Mouse (Mus musculus) heart, postnatal 10 days (tissue): Measurements from ENCODE around the gene Itga6. TPM values are rescaled to one million over a fixed set of nuclear protein-coding genes. Genes with fewer than 3 reads are reported as not detected.

Experiments used
- DNase-seq, 2 experiments: peaks; one replicate each; pipeline ENCODE4 v3.0.0; 2021
- intact Hi-C: fragments of 180-260 bp; cut with DNase I; formaldehyde crosslinking; loops from one replicate; pipeline ENCODE4 v1.15.1; 2025
- total RNA-seq, 2 experiments: library from RNA; stranded (reverse); gene quantifications; 2 replicates each; pipeline ENCODE4 v1.2.3; 2021

The Itga6 gene
- total RNA-seq, 2 experiments from 2014 or later = 95.3 to 98.2 TPM

DNA sequence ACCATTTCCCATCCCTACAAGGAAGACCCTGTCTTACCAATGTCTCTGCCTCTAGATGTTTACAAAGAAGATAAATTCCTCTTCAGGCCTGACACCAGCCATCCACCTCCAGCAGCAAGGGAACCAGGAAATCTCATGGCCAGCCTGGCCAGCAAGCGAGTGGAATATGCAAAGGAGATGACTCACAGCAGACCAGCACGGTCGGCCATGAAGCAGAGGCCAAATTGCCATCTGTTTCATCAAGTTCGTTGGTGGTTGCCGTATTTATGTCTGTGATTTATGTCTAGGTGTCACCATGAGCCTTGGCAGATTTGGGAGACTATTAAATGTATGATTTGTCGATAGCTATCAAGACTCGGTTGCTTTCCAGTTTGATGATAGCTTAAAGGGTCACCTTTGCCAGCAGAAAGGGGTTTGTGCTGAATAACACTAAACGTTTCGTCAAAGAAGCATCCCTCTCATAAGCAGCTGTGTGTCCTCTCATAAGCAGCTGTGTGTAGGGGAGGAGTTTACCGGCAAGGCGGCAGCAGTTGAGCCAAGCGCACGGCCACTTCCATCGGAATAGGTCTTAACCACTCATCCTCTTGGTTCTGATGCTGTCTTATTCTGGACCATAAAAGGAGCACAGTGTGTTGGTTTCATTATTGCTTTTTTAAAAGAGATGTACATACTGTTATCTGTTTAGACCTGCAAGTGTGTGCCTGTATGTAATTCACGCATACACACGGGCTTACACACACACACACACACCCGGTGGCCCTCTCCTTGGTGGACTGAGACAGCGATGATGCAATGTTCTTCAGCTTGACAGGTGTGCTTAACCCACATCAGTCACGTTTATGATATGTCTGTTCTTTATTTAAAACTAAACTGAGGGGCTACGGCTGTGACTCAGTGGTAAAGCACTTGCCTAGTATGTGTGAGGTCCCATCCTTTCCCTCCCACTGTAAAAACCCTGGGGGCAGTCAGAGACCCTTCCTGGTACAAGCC lies 14.5 kb upstream of the Itga6 start:
- intact Hi-C loops = no loop called here
- DNase-seq = no peak

DNA sequence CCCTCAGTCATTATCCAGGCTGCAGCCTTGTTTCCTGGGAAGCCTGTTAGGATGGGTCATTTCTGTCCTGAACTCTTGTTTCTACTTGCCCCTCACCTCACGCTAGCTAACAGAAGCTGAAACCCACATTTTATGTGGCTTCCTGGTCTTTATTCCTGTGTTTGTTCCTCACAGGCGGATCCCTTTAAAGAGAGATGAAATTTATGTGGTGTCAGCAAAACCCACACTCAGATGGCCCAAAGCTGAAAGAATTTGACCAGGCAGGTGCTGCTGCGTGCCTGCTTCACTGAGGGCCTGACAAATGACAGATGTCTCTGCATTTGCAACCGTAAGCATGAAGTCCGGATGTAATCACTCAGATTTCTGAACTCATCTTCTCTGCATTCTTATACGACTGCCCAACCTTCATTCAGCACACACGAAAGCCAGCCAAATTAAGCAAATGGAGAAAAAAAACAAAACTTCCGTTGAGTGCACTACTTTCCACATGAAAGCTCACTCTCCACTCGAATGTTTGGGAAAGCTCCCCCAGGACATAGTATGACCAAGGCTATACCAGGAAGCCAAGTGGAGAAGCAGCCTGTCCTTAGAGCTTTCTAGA lies 10.5 kb upstream of the Itga6 start:
- DNase-seq = no peak

DNA sequence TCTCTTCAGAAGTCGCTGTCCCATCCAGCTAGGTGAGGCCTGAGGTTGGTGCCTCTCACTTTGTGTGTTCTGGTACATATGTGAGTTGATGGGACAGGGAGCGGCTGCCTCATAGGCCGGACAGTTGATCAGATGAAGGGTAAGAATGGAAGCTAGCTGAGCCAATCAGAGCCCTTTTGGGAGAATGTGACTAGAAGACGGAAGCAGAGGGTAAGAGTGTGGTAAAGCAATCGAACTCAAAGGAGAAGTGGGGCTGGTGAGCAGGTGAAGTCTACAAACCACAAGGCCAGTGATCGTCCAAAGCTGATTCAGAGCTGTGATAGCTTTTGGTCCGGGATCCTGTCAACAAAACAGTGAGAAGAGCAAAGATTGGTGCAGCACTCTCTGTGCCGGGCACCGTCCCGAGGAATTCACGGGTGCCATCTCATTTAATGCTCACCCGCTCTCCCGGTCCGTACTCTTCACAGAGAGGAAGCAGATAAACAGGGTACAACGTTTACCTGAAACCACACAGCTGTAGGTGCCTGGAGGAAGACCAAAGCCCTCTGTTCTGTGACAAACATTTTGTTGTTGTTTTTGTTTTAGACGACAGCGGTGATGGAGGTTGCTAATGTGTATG lies 9.8 kb upstream of the Itga6 start:
- DNase-seq = no peak
- intact Hi-C loops = no loop called here

More for the DNA sequence above, 10.5 kb upstream of the Itga6 start:
- intact Hi-C loops = no loop called here

DNA sequence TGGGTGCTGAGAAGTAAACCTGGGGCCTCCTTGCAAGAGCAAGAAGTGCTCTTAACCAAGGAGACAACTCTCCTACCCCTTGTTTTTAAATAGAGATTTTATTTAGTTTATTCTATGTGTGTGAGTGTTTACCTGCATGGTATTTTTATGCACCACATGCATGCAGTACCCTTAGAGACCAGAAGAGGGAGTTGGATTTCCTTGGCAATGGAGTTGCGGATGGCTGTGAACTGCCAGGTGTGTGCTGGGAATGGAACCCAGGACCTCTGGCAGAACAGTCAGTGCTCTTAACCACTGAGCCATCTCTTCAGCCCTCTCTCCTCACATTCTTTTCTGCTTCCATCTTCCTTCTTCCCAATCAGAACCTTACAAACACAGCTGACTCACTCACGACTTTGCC lies 9.2 kb upstream of the Itga6 start:
- intact Hi-C loops = no loop called here

DNA sequence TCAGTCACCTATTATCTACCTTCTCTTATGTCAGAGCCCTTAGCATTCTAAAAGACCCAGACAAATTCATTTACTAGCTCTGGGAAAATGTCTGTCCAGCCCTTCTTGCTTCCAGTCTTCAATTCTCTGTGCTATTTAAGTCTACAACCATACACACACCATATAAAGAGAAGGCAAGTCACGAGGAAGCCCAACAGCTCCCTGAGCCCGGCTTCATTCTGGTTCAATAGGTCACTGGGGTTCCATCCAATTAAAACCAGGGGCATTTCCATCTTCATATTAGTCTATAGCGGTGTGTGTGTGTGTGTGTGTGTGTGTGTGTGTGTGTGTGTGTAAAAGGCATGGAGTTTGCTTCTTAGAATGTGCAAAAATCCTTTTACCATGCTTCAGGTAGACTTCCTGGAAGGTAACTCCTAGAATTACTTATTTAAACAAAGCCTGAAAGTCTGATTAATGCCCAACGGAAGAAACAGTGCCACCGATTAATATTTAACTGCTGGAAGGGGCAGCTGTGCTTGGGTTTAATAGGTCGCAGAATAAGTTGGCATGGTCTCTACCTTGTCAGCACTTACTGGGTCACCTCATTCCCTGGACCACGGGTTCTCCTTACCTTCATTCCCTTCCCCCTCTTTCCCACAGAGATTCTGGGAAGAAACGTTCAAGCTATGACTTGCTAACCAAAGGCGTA lies 6.1 kb upstream of the Itga6 start:
- no peak for DNase-seq
- intact Hi-C loops = no loop called here

More for the DNA sequence above, 9.2 kb upstream of the Itga6 start:
- no peak for DNase-seq

DNA sequence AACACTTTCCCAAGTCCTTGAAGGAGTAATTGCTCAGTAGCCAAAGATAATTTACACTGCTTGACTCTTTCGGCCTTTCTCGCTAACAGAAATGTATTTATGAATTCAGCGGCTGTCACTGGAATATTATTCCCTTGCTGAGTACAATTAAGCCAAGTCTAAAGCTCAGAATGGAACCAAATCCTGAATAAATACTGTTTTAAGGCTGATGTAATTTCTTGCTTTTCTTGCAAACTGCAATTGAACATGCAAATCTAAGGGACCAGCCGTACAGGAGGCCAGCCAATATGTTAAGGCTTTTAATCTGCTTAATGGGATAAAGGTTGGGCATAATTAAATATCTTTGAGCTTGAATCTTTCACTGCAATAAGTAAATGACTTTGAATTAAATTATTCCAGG lies 2.9 kb upstream of the Itga6 start:
- DNase-seq = no peak
- intact Hi-C loops = no loop called here

DNA sequence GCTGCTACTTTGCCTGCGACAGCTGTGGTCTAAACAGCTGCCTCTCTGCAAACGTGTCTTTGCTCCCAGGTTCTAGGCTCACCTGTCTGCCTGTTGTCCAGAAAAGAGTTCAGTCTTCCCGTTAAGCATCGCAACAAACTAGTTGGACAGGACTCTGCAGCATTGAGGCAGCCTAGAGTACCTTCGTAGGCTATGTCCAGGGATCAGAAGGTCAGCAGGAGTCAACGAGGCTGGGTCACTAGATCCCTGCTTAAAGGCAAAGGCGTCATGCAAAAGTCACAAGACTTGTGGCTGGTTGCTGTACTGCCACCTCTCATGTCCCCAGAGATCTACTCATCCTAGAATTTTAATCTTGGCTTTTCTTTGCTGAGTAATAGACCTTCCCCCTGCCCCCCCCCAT lies 2.0 kb upstream of the Itga6 start:
- intact Hi-C loops = no loop called here
- no peak for DNase-seq

DNA sequence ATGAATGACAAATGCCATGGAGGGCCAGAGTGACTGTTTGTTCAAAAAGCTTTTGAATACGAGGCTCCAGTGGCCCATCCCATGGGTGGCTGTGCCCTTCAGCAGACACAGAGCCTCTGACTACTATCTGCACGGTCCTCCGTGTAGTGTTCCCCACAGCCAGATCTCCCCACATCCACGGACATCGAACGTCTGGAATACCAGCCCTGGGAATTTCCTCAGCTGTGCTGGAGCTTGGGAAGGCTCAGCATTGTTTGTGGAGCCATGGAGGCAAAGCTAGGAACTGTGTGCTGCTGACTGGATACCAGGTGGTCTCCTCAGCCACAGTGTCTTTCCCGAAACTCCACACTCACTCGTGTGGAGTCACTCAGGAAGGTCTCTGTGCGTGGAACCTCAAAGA lies 1.1 kb upstream of the Itga6 start:
- intact Hi-C loops = no loop called here
- no peak for DNase-seq

DNA sequence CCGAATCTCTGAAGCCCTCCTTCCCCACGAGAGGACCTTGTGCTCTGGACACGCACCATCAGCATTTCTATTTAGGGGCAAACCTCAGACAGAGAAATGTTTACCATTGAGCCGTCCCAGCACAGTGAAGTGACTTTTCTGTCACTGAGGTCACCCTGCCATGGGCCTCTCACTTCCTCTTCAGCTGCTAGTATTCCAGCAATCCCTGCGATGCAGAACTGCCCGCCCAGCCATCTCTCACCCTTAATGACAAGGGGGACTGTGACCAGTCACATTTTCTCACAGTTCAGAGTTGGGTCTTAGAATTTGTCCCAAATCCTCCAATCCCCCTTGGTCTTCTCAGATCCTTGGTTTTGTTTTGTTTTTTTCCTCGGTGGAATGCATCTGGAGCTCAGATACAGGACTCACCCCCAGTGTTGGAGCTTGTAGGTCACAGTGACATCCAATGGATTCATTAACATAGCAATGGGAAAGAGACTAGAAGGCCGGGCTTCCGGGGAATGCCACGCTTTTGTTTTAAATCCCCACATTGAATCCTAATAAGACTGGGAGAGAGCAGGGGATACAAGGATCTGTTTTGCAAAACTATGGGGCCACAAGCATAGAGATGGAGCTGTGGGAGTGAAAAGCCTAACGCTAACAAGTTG lies 432 bp upstream of the Itga6 start:
- DNase-seq = peak; percentile 37 to 51
- intact Hi-C loops = no loop called here

DNA sequence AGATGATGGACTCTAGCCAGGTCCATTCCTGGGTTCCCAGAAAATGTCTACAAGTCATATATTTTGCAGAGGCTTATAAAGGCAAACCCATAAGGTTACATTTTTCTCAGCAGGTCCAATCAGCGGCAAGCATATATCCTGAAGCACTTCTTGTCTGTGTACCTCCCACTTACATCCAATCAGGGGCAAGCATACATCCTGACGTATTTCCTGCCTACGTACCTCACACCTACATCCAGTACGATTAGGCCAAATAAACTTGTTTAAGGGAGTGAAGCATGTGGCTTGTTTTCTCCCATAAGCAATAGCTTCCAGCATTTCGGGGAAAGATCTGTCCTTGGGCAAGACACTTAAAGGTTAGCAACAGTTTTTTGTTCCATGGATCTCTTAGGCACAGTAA lies 3.0 kb downstream of the Itga6 start:
- intact Hi-C loops = no loop called here
- DNase-seq = no peak

DNA sequence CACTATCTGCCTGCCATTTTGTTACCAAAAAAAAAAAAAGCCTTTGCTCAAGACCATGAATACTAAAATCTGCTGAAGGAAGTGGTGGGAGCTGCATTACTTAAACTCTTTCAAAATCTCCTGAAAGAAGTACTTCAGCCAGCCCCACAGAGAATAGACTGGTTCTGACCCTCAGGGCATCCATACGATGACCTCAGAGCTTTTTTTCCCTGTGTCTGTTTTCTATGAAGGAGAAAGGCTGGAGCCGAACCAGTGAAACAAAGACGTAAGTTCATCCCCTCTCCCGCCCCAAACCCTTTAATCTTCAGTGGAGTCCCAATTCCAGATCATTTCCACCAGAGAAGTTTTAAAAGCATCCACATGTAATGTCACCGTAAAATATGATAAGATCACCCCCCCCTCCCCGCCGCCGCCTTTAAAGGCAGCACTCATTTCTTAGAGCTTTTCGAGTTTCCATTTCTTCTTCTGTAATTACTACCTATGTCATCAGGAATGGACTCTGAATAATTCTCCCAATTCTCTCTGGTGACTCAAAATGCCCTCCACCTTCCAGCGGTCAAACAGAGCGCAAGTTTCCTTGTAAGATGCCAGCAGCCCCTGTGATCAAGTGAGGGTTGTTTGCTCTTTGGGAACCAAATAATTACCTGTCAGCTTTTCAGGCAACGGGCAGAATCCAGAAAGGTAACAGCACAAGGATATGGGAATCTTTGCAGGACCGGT lies 4.1 kb downstream of the Itga6 start:
- intact Hi-C loops = loop anchor here (5.0 kb wide), 2 partner anchors 37 to 38 kb away; no protein-coding TSS in a partner anchor
- no peak for DNase-seq

DNA sequence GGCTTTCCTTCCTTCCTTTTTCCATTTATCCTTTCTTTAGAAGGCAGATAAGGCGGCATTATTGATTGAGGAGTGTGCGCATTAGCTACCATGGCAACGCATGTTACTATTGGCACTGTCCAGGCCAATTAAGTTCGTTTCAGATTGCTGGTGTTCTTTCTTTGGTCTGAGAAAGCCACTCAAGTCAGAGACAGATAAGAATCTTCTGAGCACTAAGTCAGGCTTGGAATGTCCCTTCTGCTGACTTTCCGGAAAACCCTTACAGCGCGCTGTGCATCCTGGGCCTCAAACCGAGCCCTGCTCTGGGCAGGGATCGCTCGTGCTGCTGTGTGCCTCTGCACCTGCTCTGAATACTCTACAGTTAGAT lies 4.7 kb downstream of the Itga6 start:
- intact Hi-C loops = loop anchor here (5.0 kb wide), 2 partner anchors 37 to 38 kb away; no protein-coding TSS in a partner anchor
- DNase-seq = no peak

DNA sequence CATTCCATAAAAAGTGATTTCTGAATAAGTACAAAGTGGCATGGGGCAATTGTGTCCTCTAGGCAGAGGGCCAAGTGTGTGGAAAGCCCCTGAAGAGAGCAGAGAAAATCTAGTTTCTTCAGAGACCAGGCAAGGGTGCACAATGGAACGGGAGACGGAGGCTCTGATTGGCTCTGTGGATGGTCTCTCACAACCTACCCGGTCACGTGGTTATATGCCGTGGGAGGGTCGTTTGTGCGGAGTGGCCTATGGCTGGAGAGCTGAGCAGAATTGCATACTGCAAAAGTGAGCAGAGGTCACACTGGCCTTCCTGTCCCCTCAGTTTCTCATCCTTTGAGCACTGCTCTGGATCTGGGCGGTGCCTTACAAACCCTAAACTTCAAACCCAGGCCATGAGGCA lies 5.9 kb downstream of the Itga6 start:
- intact Hi-C loops = loop anchor here (5.0 kb wide), 2 partner anchors 36 to 39 kb away; no protein-coding TSS in a partner anchor

DNA sequence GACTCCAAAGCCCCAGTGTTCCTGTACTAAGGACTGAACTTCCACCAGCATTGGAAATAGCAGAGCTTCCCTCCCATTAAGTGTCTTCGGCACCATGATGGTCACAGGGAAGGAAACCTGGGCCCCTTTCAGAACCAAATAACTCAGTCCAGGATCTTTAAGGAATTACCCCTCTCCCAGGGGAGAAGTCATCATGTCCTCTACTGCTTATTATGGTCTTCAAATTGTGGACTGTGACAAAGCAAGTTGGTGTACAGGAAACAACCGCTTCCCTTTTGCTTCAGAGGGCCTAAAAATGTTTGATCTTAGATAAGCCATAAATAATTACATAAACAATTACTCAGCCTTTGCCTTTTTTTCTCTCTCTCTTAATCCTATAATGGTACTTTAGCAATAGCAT lies 6.4 kb downstream of the Itga6 start:
- intact Hi-C loops = loop anchor here (5.0 kb wide), 2 partner anchors 35 to 40 kb away; no protein-coding TSS in a partner anchor

More for the DNA sequence above, 5.9 kb downstream of the Itga6 start:
- no peak for DNase-seq

DNA sequence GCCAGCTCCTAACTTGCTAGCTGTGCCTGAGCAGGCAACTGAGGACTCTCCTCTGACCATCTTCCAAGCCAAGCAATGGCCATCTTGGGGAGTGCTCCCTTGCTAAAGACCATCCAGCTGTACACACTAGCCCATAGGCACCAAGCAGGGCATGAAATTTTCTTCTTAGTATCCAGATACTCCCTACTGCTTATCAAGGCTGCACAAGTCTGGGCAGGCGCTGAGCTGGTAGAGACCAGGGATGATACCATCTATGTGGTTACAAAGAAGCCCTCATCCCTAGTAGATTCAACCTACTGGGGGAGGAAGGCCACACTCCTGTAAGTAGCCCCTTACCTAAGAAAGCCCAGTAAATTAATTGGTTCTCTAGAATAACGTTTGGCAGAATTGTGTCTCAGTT lies 7.0 kb downstream of the Itga6 start:
- no peak for DNase-seq
- intact Hi-C loops = loop anchor here (5.0 kb wide), 2 partner anchors 35 to 40 kb away; no protein-coding TSS in a partner anchor

More for the DNA sequence above, 6.4 kb downstream of the Itga6 start:
- peak in 1 of 2 experiments; percentile 27 for DNase-seq

DNA sequence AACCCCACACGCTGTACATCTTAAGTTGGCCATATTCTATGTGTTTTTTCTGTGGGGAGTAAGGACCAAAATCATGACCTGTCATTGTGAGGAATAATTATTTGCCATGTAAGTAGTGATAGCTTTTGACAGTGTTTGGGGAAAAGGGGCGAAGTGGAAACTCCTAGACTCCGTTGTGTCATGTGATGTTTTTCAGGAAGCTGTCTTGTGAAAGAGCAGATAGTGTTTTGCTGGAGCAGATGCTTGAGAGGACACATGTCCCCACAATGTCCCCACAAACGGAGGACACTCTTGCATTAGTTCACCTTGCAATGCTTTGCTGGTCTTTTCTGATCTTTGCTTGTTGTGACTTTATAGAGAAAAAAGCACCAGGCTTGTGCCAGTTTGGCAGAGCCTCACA lies 7.7 kb downstream of the Itga6 start:
- intact Hi-C loops = loop anchor here (5.0 kb wide), 2 partner anchors 34 to 41 kb away; no protein-coding TSS in a partner anchor
- DNase-seq = no peak

DNA sequence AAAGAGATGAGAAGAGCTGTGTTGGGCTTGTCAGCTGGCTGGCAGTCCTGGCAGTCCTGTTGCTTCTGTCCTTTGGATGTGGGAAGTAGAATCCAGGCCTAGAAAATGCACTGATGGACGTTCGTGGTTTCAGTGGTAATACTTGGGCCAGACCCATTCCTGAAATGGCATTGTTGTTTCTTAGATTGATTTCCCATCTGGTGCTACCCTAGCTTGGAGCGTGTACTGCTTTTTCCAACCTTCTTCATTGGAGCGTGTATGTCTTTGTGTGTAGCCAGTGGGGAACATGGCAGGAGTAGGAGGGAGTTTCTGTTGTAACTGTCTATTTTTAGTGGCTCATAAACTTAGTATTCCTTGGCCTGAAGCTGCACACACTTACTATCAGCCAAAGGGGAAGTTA lies 10.3 kb downstream of the Itga6 start:
- no peak for DNase-seq

DNA sequence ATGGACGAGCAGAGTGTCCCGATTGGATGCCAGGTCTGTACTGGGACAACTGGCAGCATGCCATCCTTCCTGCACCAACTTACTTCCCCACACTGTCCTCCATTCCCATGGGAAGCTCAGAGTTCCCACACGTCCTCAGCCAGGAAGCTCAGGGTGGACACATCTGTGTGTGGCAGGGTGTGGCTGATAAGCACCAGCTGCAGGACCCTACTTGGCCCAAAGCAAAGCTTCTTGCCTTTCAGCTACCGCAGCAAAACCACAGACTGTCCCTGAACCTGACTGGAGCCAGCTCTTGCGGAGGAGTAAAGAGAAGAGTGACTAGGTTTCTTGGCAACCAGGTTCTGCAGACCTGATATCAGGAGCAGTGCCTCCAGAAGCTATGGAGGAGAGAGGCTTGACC lies 11.7 kb downstream of the Itga6 start:
- DNase-seq = peak; percentile 44 to 54
- intact Hi-C loops = no loop called here

More for the DNA sequence above, 10.3 kb downstream of the Itga6 start:
- intact Hi-C loops = loop anchor here (2.0 kb wide), 1 partner anchor 83 kb away; no protein-coding TSS in a partner anchor
